Comparison of ENCODE assay signal across 8 mouse cellular contexts in the genomic region with DNA sequence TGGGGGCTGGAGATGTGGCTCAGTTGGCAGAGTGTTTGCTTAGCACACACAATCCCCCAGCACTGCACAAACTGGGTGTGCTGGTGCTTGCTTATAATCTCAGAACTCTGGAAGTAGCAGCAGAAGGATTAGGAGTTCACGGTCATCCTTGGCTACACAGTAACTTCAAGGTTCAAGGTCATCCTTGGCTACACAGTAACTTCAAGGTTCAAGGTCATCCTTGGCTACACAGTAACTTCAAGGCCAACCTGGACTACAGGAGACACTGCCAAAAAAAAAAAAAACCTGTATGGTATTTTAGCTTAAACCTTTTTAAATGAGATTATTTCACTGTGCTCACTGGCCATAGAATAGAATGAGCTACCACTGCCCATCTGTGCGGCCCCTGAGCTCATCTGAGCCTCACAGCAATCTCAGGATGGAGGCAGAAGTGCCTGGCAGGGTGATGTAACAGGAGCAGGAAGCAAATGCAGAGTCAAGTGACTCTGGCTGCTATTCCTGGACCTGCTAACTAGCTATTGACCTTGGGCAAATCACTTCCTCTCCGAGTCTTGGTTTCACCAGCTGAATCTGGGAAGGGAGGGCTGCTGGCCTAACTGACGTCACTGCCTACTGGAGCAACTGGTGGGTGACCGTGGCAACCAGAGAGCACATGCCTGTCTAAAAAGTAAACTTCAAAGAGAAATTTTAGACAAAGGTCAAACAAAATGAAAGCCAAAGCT. TPM values are rescaled to one million over a fixed set of nuclear protein-coding genes. Genes with fewer than 3 reads are reported as not detected.
A peak's percentile ranks its signal among the peaks of the same experiment; 100 is the strongest.
DNase-seq lines count a peak whose midpoint lies in the region; ATAC-seq and TF ChIP-seq lines count a peak whose summit lies in the region.

No protein-coding gene starts in this region.

- no peak overlapping the region for H3K4me3 ChIP-seq in CH12.LX (replicated peaks in 1 of 3; ENCODE audit: low read depth in 2 of 3, low read length in 2 of 3, poor library complexity in 1 of 3)
- no peak overlapping the region for H3K4me3 ChIP-seq in lung, embryonic 14.5 days (ENCODE audit: low read depth, low read length)
- H3K4me3 ChIP-seq in thymus, adult 2 months (ENCODE audit: control insufficient read depth, insufficient read depth, low read length): no peak overlapping the region

- WGBS in lung, embryonic 14.5 days: 42% methylated on average over 5 of the region's 5 CpGs
- 73% methylated on average over 5 of the region's 5 CpGs for WGBS in thymus, adult 2 months

- DNase-seq in CH12.LX (ENCODE audit: extremely low read depth): peak; percentile 83
- DNase-seq in adrenal gland, postnatal 14 days: peak; percentile 86
- peak; percentile 39 for DNase-seq in heart, postnatal 4 days
- DNase-seq in lung, embryonic 14.5 days: peak; percentile 55
- DNase-seq in retina, postnatal 1 day: no peak
- DNase-seq in layer of hippocampus, postnatal 10 days (ENCODE audit: low spot score in 2 of 2): no peak
- no peak for DNase-seq in thymus, adult 2 months
- DNase-seq in urinary bladder, postnatal 14 days (ENCODE audit: low spot score): no peak

- peak; percentile 35; the same call in 1 of the 2 replicates for ATAC-seq in lung, embryonic 14.5 days (ENCODE audit: insufficient read depth)

- peaks cover 2 to 70% of the 10 kb centered on the region in 2 experiments; a peak in 2 of 4 replicates for H3K4me1 ChIP-seq in CH12.LX (ENCODE audit: control insufficient read depth in 1 of 2, insufficient read depth in 2 of 2)
- H3K4me1 ChIP-seq in lung, embryonic 14.5 days (ENCODE audit: insufficient read depth): peaks cover 8% of the 10 kb centered on the region; the same call in 1 of the 2 replicates
- H3K4me1 ChIP-seq in thymus, adult 2 months (replicated peaks; ENCODE audit: control insufficient read depth, insufficient read depth, low read length): no peaks in the 10 kb centered on the region

- dilution Hi-C loops in CH12.LX (cut with MboI; ENCODE audit: extremely low pct_ligation_motif_present, extremely low pct_unique_long_range_greater_than_20kb, low sequenced_read_pairs): no loop called here

- H3K27ac ChIP-seq in CH12.LX (ENCODE audit: insufficient read depth, low read depth): no peak overlapping the region; the same call in 1 of the 2 replicates
- H3K27ac ChIP-seq in lung, embryonic 14.5 days (ENCODE audit: low read depth): peak overlapping the region; percentile 12; the same call in 1 of the 2 replicates
- no peak overlapping the region for H3K27ac ChIP-seq in thymus, adult 2 months (ENCODE audit: control insufficient read depth, insufficient read depth, low read length)

- no peaks in the 10 kb centered on the region for H3K79me2 ChIP-seq in CH12.LX (replicated peaks; ENCODE audit: control insufficient read depth, extremely low read depth, insufficient read depth, poor library complexity, severe bottlenecking)

- peaks cover 21 to 75% of the 10 kb centered on the region in 2 experiments for H3K36me3 ChIP-seq in CH12.LX (replicated peaks in 1 of 2; ENCODE audit: control insufficient read depth in 1 of 2, insufficient read depth in 1 of 2, low read length in 1 of 2)
- no peaks in the 10 kb centered on the region for H3K36me3 ChIP-seq in lung, embryonic 14.5 days (ENCODE audit: insufficient read depth)
- no peaks in the 10 kb centered on the region for H3K36me3 ChIP-seq in thymus, adult 2 months (ENCODE audit: control insufficient read depth, insufficient read depth, low read length)

- no peak overlapping the region for H3K9ac ChIP-seq in CH12.LX (ENCODE audit: insufficient read depth, low read depth)
- no peak overlapping the region for H3K9ac ChIP-seq in lung, embryonic 14.5 days

- H3K9me3 ChIP-seq in CH12.LX (replicated peaks; ENCODE audit: low read length): peaks cover 5% of the 10 kb centered on the region
- H3K9me3 ChIP-seq in lung, embryonic 14.5 days (ENCODE audit: low read depth, low read length): no peaks in the 10 kb centered on the region

- TF ChIP-seq RAD21 in CH12.LX (IDR thresholded peaks at IDR 0.05; ENCODE audit: low read depth, low read length): no peak

- TF ChIP-seq CTCF in CH12.LX (conservative IDR thresholded peaks at IDR 0.05 in 1 of 2, IDR thresholded peaks at IDR 0.05 in 1 of 2; ENCODE audit: low read depth in 2 of 2, low read length in 2 of 2): no peak
- no peak for TF ChIP-seq CTCF in lung, embryonic 14.5 days (IDR thresholded peaks at IDR 0.05; ENCODE audit: low read depth)
- no peak for TF ChIP-seq CTCF in thymus, adult 2 months (IDR thresholded peaks at IDR 0.05; ENCODE audit: borderline replicate concordance, control insufficient read depth, extremely low read depth, insufficient read depth, low read length, poor library complexity)

- no peak overlapping the region for H3K4me2 ChIP-seq in CH12.LX (ENCODE audit: insufficient read depth, low read depth, poor library complexity, severe bottlenecking)
- no peak overlapping the region for H3K4me2 ChIP-seq in lung, embryonic 14.5 days

- in situ Hi-C loops in CH12.LX (cut with MboI; ENCODE audit: low pct_ligation_motif_present, low pct_unique_long_range_greater_than_20kb, low sequenced_read_pairs): no loop called here

- TF ChIP-seq POLR2A in CH12.LX (IDR thresholded peaks at IDR 0.05; ENCODE audit: low read depth, low read length): no peak
- no peak for TF ChIP-seq POLR2A in thymus, adult 2 months (IDR thresholded peaks at IDR 0.05; ENCODE audit: control insufficient read depth, extremely low read depth, insufficient read depth, low read length, poor library complexity)

- TF ChIP-seq EP300 in CH12.LX (IDR thresholded peaks at IDR 0.05; ENCODE audit: low read length): peak; percentile 48; the same call in 1 of the 2 replicates

- H3K27me3 ChIP-seq in CH12.LX (replicated peaks): no peaks in the 10 kb centered on the region
- no peaks in the 10 kb centered on the region for H3K27me3 ChIP-seq in lung, embryonic 14.5 days (ENCODE audit: insufficient read depth, low read length)
- H3K27me3 ChIP-seq in thymus, adult 2 months (ENCODE audit: control insufficient read depth, insufficient read depth, low read length): no peaks in the 10 kb centered on the region

TF ChIP-seq in CH12.LX, 34 proteins besides CTCF, POLR2A, EP300 and RAD21:
- TF ChIP-seq ZNF384 (IDR thresholded peaks at IDR 0.05; ENCODE audit: low read depth, low read length) (peak; percentile 68; the same call in 1 of the 2 replicates), TBP (conservative IDR thresholded peaks at IDR 0.05; ENCODE audit: low read depth, low read length) (no peak), ETS1 (conservative IDR thresholded peaks at IDR 0.05; ENCODE audit: low read depth, low read length) (peak; percentile 98), MXI1 (IDR thresholded peaks at IDR 0.05; ENCODE audit: low read depth, low read length) (peak; percentile 28; the same call in 1 of the 2 replicates), SIN3A (IDR thresholded peaks at IDR 0.05; ENCODE audit: low read length) (peak; percentile 54; the same call in 1 of the 2 replicates), TCF12 (IDR thresholded peaks at IDR 0.05; ENCODE audit: low read depth, low read length) (peak; percentile 29; the same call in 1 of the 2 replicates), ZKSCAN1 (IDR thresholded peaks at IDR 0.05; ENCODE audit: borderline replicate concordance, low read depth, low read length) (no peak), JUND (conservative IDR thresholded peaks at IDR 0.05; ENCODE audit: low read depth, low read length) (no peak), POLR2AphosphoS2 (IDR thresholded peaks at IDR 0.05; ENCODE audit: low read depth, low read length) (no peak), BHLHE40 (IDR thresholded peaks at IDR 0.05; ENCODE audit: low read depth, low read length) (peak; percentile 72), GABPA (IDR thresholded peaks at IDR 0.05; ENCODE audit: insufficient replicate concordance, low read depth, low read length) (no peak), ELF1 (IDR thresholded peaks at IDR 0.05; ENCODE audit: low read depth, low read length) (peak; percentile 58), MEF2A (IDR thresholded peaks at IDR 0.05; ENCODE audit: borderline replicate concordance, low read depth, low read length) (peak; percentile 94), IRF4 (IDR thresholded peaks at IDR 0.05; ENCODE audit: low read depth, low read length) (0 out of 2 replicates have a peak, but pooled peaks have one; percentile 36)

RNA-seq across cellular contexts. Expression of gene Sergef, which starts 24.2 kb away (rescaled TPM):
- total RNA-seq in CH12.LX (2012; rRNA removed) (13.8 and 14.1 TPM in 2 replicates), CH12.LX (2014; rRNA removed) (13.0 and 16.3 TPM in 2 replicates)
- 17.9 and 18.0 TPM in 2 replicates for polyA plus RNA-seq in CH12.LX (2012; ENCODE audit: insufficient read length, low read depth)
- 13.8 and 14.0 TPM in 2 replicates for total RNA-seq in adrenal gland, postnatal 14 days (2021)
- total RNA-seq in heart, postnatal 4 days (2021): 10 to 100 TPM; 10.6 to 11.3 TPM
- polyA plus RNA-seq in lung, embryonic 14.5 days (2014; fragmentation: Nextera tagmentation; extraction: Ambion mirVana): 10.6 and 12.7 TPM in 2 replicates
- total RNA-seq in layer of hippocampus, postnatal 10 days (2021): 10 to 100 TPM; 50.5 to 55.9 TPM
- polyA plus RNA-seq in thymus, adult 2 months (2012; rRNA removed): 9.9 and 10.4 TPM in 2 replicates

RNA-seq across cellular contexts. Expression of gene Tph1, which starts 56.9 kb away (rescaled TPM):
- total RNA-seq in CH12.LX (2012; rRNA removed) (0.13 and 0.17 TPM in 2 replicates), CH12.LX (2014; rRNA removed) (not detected in 2 replicates)
- polyA plus RNA-seq in CH12.LX (2012; ENCODE audit: insufficient read length, low read depth): 0.22 TPM in 1 of 2 replicates, not detected in the other
- 0.26 TPM in 1 of 2 replicates, not detected in the other for total RNA-seq in adrenal gland, postnatal 14 days (2021)
- total RNA-seq in heart, postnatal 4 days (2021): not detected
- polyA plus RNA-seq in lung, embryonic 14.5 days (2014; fragmentation: Nextera tagmentation; extraction: Ambion mirVana): 0.54 TPM in 1 of 2 replicates, not detected in the other
- total RNA-seq in layer of hippocampus, postnatal 10 days (2021): under 1 TPM; 0.50 to 0.56 TPM
- polyA plus RNA-seq in thymus, adult 2 months (2012; rRNA removed): 0.60 and 0.77 TPM in 2 replicates

Comparison
In these comparisons a context has a peak if more than half of its experiments do, and no peak if none do; other contexts are left out.
1. DNase-seq: peak in CH12.LX (single experiment), adrenal gland, postnatal 14 days (single experiment), heart, postnatal 4 days (single experiment) and lung, embryonic 14.5 days (single experiment); none in retina, postnatal 1 day (single experiment), layer of hippocampus, postnatal 10 days (0 of 2), thymus, adult 2 months (single experiment) and urinary bladder, postnatal 14 days (single experiment).